Mouse (Mus musculus): Measurements from ENCODE around the gene Vps26a.

DNA sequence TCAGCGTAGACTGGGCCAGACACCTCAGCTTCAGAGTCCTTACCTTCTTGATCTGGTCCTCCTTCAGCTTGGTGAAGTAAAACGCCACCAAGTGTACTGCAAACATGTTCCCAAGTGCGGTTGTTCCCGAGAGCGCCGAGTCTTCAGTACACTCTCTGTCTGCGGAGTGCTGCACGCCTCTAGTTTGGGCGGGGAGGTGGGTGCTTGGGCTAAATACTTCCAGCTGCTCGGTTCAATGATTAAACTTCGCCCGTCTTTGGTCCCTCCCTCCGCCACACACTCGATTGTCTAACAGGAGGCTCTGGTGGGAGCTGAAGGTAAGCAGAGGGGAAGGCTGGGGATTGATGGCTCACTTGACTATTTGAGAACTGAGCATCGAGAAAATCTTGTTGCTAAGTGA is 64.3 kb downstream of the Vps26a start, which contains the start of gene Hkdc1:
- no peak for TF ChIP-seq EP300 (IDR thresholded peaks at IDR 0.05; ENCODE audit: low read depth)
- TF ChIP-seq CTCF (IDR thresholded peaks at IDR 0.05; ENCODE audit: low read depth): no peak

Data from heart, postnatal 0 days (tissue).